Mouse (Mus musculus): ENCODE results near the gene Dnmt3b. TPM values are rescaled to one million over a fixed set of nuclear protein-coding genes. Genes with fewer than 3 reads are reported as not detected.

Gene Dnmt3b
- total and polyA plus RNA-seq, 3 experiments = 5.3 to 9.4 (median 8.4) TPM

DNA sequence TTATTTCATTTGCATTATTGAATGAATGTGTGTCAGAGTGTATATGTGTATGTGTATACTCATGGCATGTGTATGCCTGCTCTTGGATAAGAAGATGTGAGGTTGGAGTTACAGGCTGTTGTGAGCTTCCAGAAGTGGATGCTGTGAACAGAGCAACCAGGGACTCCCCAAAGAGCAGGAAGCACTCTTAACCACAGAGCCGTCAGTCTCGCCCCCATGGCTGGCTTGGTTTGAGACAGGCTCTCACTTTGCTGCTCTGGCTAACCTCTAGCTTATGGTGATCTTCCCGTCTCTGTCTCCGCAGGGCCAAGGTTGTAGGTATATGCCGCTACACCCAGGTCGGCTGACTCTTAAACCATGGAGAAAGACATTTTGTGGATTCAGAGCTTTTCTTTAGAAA is 30.8 kb upstream of the Dnmt3b start:
- Histone ChIP-seq H3K9ac (ENCODE audit: insufficient read depth, low read depth) (no peak overlapping the region), H3K27me3 (replicated peaks) (no peaks in the 10 kb centered on the region), H3K4me2 (ENCODE audit: insufficient read depth, low read depth, poor library complexity, severe bottlenecking) (no peak overlapping the region), H3K4me1 (ENCODE audit: control insufficient read depth in 1 of 2, insufficient read depth in 2 of 2) (no peaks in the 10 kb centered on the region), H3K27ac (ENCODE audit: insufficient read depth, low read depth) (no peak overlapping the region), H3K79me2 (replicated peaks; ENCODE audit: control insufficient read depth, extremely low read depth, insufficient read depth, poor library complexity, severe bottlenecking) (no peaks in the 10 kb centered on the region), H3K9me3 (replicated peaks; ENCODE audit: low read length) (no peaks in the 10 kb centered on the region), H3K36me3 (replicated peaks in 1 of 2; ENCODE audit: control insufficient read depth in 1 of 2, insufficient read depth in 1 of 2, low read length in 1 of 2) (peaks cover 44 to 70% of the 10 kb centered on the region in 2 experiments), H3K4me3 (replicated peaks in 1 of 3; ENCODE audit: low read depth in 2 of 3, low read length in 2 of 3, poor library complexity in 1 of 3) (no peak overlapping the region)
- in situ Hi-C loops (cut with MboI; ENCODE audit: low pct_ligation_motif_present, low pct_unique_long_range_greater_than_20kb, low sequenced_read_pairs) (no loop called here), dilution Hi-C loops (cut with MboI; ENCODE audit: extremely low pct_ligation_motif_present, extremely low pct_unique_long_range_greater_than_20kb, low sequenced_read_pairs) (no loop called here)
- DNase-seq (ENCODE audit: extremely low read depth) = no peak
- TF ChIP-seq TCF12 (IDR thresholded peaks at IDR 0.05; ENCODE audit: low read depth, low read length) (no peak), IRF4 (IDR thresholded peaks at IDR 0.05; ENCODE audit: low read depth, low read length) (no peak)

GRCm38 (mm10) chr2:153618889-153619288 is 30.4 kb upstream of the Dnmt3b start:
- in situ Hi-C loops (cut with MboI; ENCODE audit: low pct_ligation_motif_present, low pct_unique_long_range_greater_than_20kb, low sequenced_read_pairs) (no loop called here), dilution Hi-C loops (cut with MboI; ENCODE audit: extremely low pct_ligation_motif_present, extremely low pct_unique_long_range_greater_than_20kb, low sequenced_read_pairs) (no loop called here)
- no peak overlapping the region for H3K9ac ChIP-seq (ENCODE audit: insufficient read depth, low read depth)
- H3K27ac ChIP-seq (ENCODE audit: insufficient read depth, low read depth) = no peak overlapping the region
- no peaks in the 10 kb centered on the region for H3K4me1 ChIP-seq (ENCODE audit: control insufficient read depth in 1 of 2, insufficient read depth in 2 of 2)
- H3K4me2 ChIP-seq (ENCODE audit: insufficient read depth, low read depth, poor library complexity, severe bottlenecking) = no peak overlapping the region
- no peaks in the 10 kb centered on the region for H3K9me3 ChIP-seq (replicated peaks; ENCODE audit: low read length)
- no peaks in the 10 kb centered on the region for H3K79me2 ChIP-seq (replicated peaks; ENCODE audit: control insufficient read depth, extremely low read depth, insufficient read depth, poor library complexity, severe bottlenecking)
- no peak for DNase-seq (ENCODE audit: extremely low read depth)
- TF ChIP-seq MAFK (IDR thresholded peaks at IDR 0.05; ENCODE audit: insufficient replicate concordance, low read length) = no peak
- no peak for TF ChIP-seq BHLHE40 (IDR thresholded peaks at IDR 0.05; ENCODE audit: low read depth, low read length)
- TF ChIP-seq SIN3A (IDR thresholded peaks at IDR 0.05; ENCODE audit: low read length) = no peak
- TF ChIP-seq NRF1 (IDR thresholded peaks at IDR 0.05; ENCODE audit: low read depth, low read length) = no peak
- no peak for TF ChIP-seq MAX (IDR thresholded peaks at IDR 0.05; ENCODE audit: low read length)
- no peak for TF ChIP-seq ZKSCAN1 (IDR thresholded peaks at IDR 0.05; ENCODE audit: borderline replicate concordance, low read depth, low read length)
- no peak for TF ChIP-seq JUN (IDR thresholded peaks at IDR 0.05; ENCODE audit: insufficient read depth, low read depth, low read length)
- no peak for TF ChIP-seq RCOR1 (conservative IDR thresholded peaks at IDR 0.05; ENCODE audit: low read depth, low read length)
- TF ChIP-seq CHD1 (IDR thresholded peaks at IDR 0.05; ENCODE audit: low read depth, low read length) = no peak
- TF ChIP-seq TBP (conservative IDR thresholded peaks at IDR 0.05; ENCODE audit: low read depth, low read length) = no peak
- TF ChIP-seq ELF1 (IDR thresholded peaks at IDR 0.05; ENCODE audit: low read depth, low read length) = no peak
- no peak for TF ChIP-seq NELFE (IDR thresholded peaks at IDR 0.05; ENCODE audit: low read depth, low read length)
- no peak for TF ChIP-seq RAD21 (IDR thresholded peaks at IDR 0.05; ENCODE audit: low read depth, low read length)
- no peak for TF ChIP-seq MXI1 (IDR thresholded peaks at IDR 0.05; ENCODE audit: low read depth, low read length)
- TF ChIP-seq ZNF384 (IDR thresholded peaks at IDR 0.05; ENCODE audit: low read depth, low read length) = no peak
- TF ChIP-seq GABPA (IDR thresholded peaks at IDR 0.05; ENCODE audit: insufficient replicate concordance, low read depth, low read length) = no peak
- TF ChIP-seq KAT2A (IDR thresholded peaks at IDR 0.05; ENCODE audit: insufficient replicate concordance, low read length) = no peak
- H3K4me3 ChIP-seq (replicated peaks in 1 of 3; ENCODE audit: low read depth in 2 of 3, low read length in 2 of 3, poor library complexity in 1 of 3) = no peak overlapping the region
- no peaks in the 10 kb centered on the region for H3K27me3 ChIP-seq (replicated peaks)
- peaks cover 46 to 74% of the 10 kb centered on the region in 2 experiments for H3K36me3 ChIP-seq (replicated peaks in 1 of 2; ENCODE audit: control insufficient read depth in 1 of 2, insufficient read depth in 1 of 2, low read length in 1 of 2)
